Mouse (Mus musculus): ENCODE measurements around the gene Mslnl. TPM values are rescaled to one million over a fixed set of nuclear protein-coding genes. Genes with fewer than 3 reads are reported as not detected.

Gene Mslnl
- polyA plus RNA-seq, 1 experiment from 2014 or later: not detected

- H3K9ac ChIP-seq: no peak overlapping the region
Observed at GRCm38 (mm10) chr17:25744311-25744710, 8.5 kb downstream of the Mslnl start.

GRCm38 (mm10) chr17:25748238-25748637 lies 12.4 kb downstream of the Mslnl start:
- Histone ChIP-seq H3K27ac (no peak overlapping the region), H3K36me3 (no peaks in the 10 kb centered on the region), H3K9me3 (replicated peaks) (no peaks in the 10 kb centered on the region), H3K4me1 (replicated peaks) (peaks cover 8% of the 10 kb centered on the region), H3K4me3 (no peak overlapping the region), H3K27me3 (peaks cover 9% of the 10 kb centered on the region), H3K4me2 (no peak overlapping the region), H3K9ac (no peak overlapping the region)
- WGBS: 83% methylated on average over 4 of the region's 4 CpGs
- no peak for ATAC-seq (replicated peaks; ENCODE audit: insufficient number of reproducible peaks, insufficient read depth, low FRiP score, low read depth)

More at GRCm38 (mm10) chr17:25744311-25744710, 8.5 kb downstream of the Mslnl start:
- ATAC-seq (replicated peaks; ENCODE audit: insufficient number of reproducible peaks, insufficient read depth, low FRiP score, low read depth): no peak
- H3K4me3 ChIP-seq: no peak overlapping the region
- H3K9me3 ChIP-seq (replicated peaks): no peaks in the 10 kb centered on the region
- H3K36me3 ChIP-seq: no peaks in the 10 kb centered on the region
- H3K27me3 ChIP-seq: peaks cover 5% of the 10 kb centered on the region
- no peaks in the 10 kb centered on the region for H3K4me1 ChIP-seq (replicated peaks)
- WGBS: 69% methylated on average over 10 of the region's 10 CpGs
- no peak overlapping the region for H3K27ac ChIP-seq
- H3K4me2 ChIP-seq: no peak overlapping the region

- H3K27ac ChIP-seq: no peak overlapping the region
- no peak overlapping the region for H3K4me2 ChIP-seq
- peaks cover 8% of the 10 kb centered on the region for H3K27me3 ChIP-seq
- H3K4me3 ChIP-seq: no peak overlapping the region
- no peak for ATAC-seq (replicated peaks; ENCODE audit: insufficient number of reproducible peaks, insufficient read depth, low FRiP score, low read depth)
- 89% methylated on average over 6 of the region's 6 CpGs for WGBS
- H3K4me1 ChIP-seq (replicated peaks): peaks cover 8% of the 10 kb centered on the region
- no peak overlapping the region for H3K9ac ChIP-seq
- no peaks in the 10 kb centered on the region for H3K9me3 ChIP-seq (replicated peaks)
- no peaks in the 10 kb centered on the region for H3K36me3 ChIP-seq
Observed at GRCm38 (mm10) chr17:25749314-25749713, 13.5 kb downstream of the Mslnl start.

GRCm38 (mm10) chr17:25751446-25751845 lies 15.6 kb downstream of the Mslnl start:
- H3K4me2 ChIP-seq: no peak overlapping the region
- no peak overlapping the region for H3K9ac ChIP-seq
- H3K36me3 ChIP-seq: no peaks in the 10 kb centered on the region
- no peak overlapping the region for H3K27ac ChIP-seq
- no peak for ATAC-seq (replicated peaks; ENCODE audit: insufficient number of reproducible peaks, insufficient read depth, low FRiP score, low read depth)
- no peaks in the 10 kb centered on the region for H3K9me3 ChIP-seq (replicated peaks)
- H3K27me3 ChIP-seq: 0 out of 2 replicates have a peak, but pooled peaks cover 3% of the 10 kb centered on the region
- H3K4me1 ChIP-seq (replicated peaks): peaks cover 8% of the 10 kb centered on the region
- H3K4me3 ChIP-seq: no peak overlapping the region
- WGBS: 18% methylated on average over 5 of the region's 5 CpGs

GRCm38 (mm10) chr17:25754241-25754640 lies 18.4 kb downstream of the Mslnl start, which contains the start of gene Msln:
Msln (minus strand) TSS chr17:25754378.
- Histone ChIP-seq H3K4me3 (no peak within 1 kb of the TSS), H3K4me1 (replicated peaks) (peaks cover 10% of the 10 kb centered on the region), H3K36me3 (no peaks in the 10 kb centered on the region), H3K27me3 (0 out of 2 replicates have a peak, but pooled peaks cover 7% of the 10 kb centered on the region), H3K9me3 (replicated peaks) (no peaks in the 10 kb centered on the region), H3K9ac (no peak within 1 kb of the TSS), H3K4me2 (no peak within 1 kb of the TSS), H3K27ac (no peak within 1 kb of the TSS)
- WGBS: 83% methylated on average over 9 of the region's 9 CpGs
- no peak for ATAC-seq (replicated peaks; ENCODE audit: insufficient number of reproducible peaks, insufficient read depth, low FRiP score, low read depth)

- Histone ChIP-seq H3K9me3 (replicated peaks) (no peaks in the 10 kb centered on the region), H3K27me3 (0 out of 2 replicates have a peak, but pooled peaks cover 8% of the 10 kb centered on the region), H3K9ac (no peak overlapping the region), H3K4me3 (no peak overlapping the region), H3K4me2 (no peak overlapping the region), H3K36me3 (no peaks in the 10 kb centered on the region), H3K4me1 (replicated peaks) (peaks cover 10% of the 10 kb centered on the region), H3K27ac (no peak overlapping the region)
- ATAC-seq (replicated peaks; ENCODE audit: insufficient number of reproducible peaks, insufficient read depth, low FRiP score, low read depth): no peak
- 70% methylated on average over 4 of the region's 4 CpGs for WGBS
Observed at GRCm38 (mm10) chr17:25755086-25755485, 19.2 kb downstream of the Mslnl start.

- Histone ChIP-seq H3K27me3 (0 out of 2 replicates have a peak, but pooled peaks cover 8% of the 10 kb centered on the region), H3K9ac (no peak overlapping the region), H3K4me2 (no peak overlapping the region), H3K9me3 (replicated peaks) (no peaks in the 10 kb centered on the region), H3K4me3 (no peak overlapping the region), H3K36me3 (no peaks in the 10 kb centered on the region), H3K4me1 (replicated peaks) (peaks cover 10% of the 10 kb centered on the region), H3K27ac (no peak overlapping the region)
- ATAC-seq (replicated peaks; ENCODE audit: insufficient number of reproducible peaks, insufficient read depth, low FRiP score, low read depth): no peak
- 30% methylated on average over 4 of the region's 4 CpGs for WGBS
Observed at GRCm38 (mm10) chr17:25755627-25756377, 20.0 kb downstream of the Mslnl start.

- no peaks in the 10 kb centered on the region for H3K9me3 ChIP-seq (replicated peaks)
- H3K27ac ChIP-seq: 0 out of 2 replicates have a peak overlapping the region, but pooled peaks have one; percentile 12
- 0 out of 2 replicates have a peak, but pooled peaks have one; percentile 37 for ATAC-seq (replicated peaks; ENCODE audit: insufficient number of reproducible peaks, insufficient read depth, low FRiP score, low read depth)
- H3K27me3 ChIP-seq: 0 out of 2 replicates have a peak, but pooled peaks cover 5% of the 10 kb centered on the region
- H3K4me1 ChIP-seq (replicated peaks): peaks cover 4% of the 10 kb centered on the region
- no peak overlapping the region for H3K4me3 ChIP-seq
- WGBS: 64% methylated on average over 9 of the region's 9 CpGs
- H3K4me2 ChIP-seq: no peak overlapping the region
- H3K36me3 ChIP-seq: no peaks in the 10 kb centered on the region
- H3K9ac ChIP-seq: no peak overlapping the region
Observed at GRCm38 (mm10) chr17:25756378-25757242, 20.8 kb downstream of the Mslnl start.

- 46% methylated on average over 3 of the region's 3 CpGs for WGBS
- no peak overlapping the region for H3K27ac ChIP-seq
- no peaks in the 10 kb centered on the region for H3K9me3 ChIP-seq (replicated peaks)
- H3K4me3 ChIP-seq: no peak overlapping the region
- no peak for ATAC-seq (replicated peaks; ENCODE audit: insufficient number of reproducible peaks, insufficient read depth, low FRiP score, low read depth)
- H3K36me3 ChIP-seq: no peaks in the 10 kb centered on the region
- no peak overlapping the region for H3K9ac ChIP-seq
- H3K4me2 ChIP-seq: no peak overlapping the region
- 0 out of 2 replicates have a peak, but pooled peaks cover 5% of the 10 kb centered on the region for H3K27me3 ChIP-seq
- peaks cover 3% of the 10 kb centered on the region; the same call in 1 of the 2 replicates for H3K4me1 ChIP-seq (replicated peaks)
Observed at GRCm38 (mm10) chr17:25757691-25758090, 21.8 kb downstream of the Mslnl start.

GRCm38 (mm10) chr17:25760148-25760547 lies 24.3 kb downstream of the Mslnl start:
- Histone ChIP-seq H3K27ac (no peak overlapping the region), H3K4me3 (no peak overlapping the region), H3K27me3 (0 out of 2 replicates have a peak, but pooled peaks cover 5% of the 10 kb centered on the region), H3K9ac (no peak overlapping the region), H3K4me1 (replicated peaks) (peaks cover 3% of the 10 kb centered on the region; the same call in 1 of the 2 replicates), H3K36me3 (no peaks in the 10 kb centered on the region), H3K9me3 (replicated peaks) (no peaks in the 10 kb centered on the region), H3K4me2 (no peak overlapping the region)
- 65% methylated on average over 8 of the region's 8 CpGs for WGBS
- ATAC-seq (replicated peaks; ENCODE audit: insufficient number of reproducible peaks, insufficient read depth, low FRiP score, low read depth): no peak

- 23% methylated on average over 4 of the region's 4 CpGs for WGBS
- no peak for ATAC-seq (replicated peaks; ENCODE audit: insufficient number of reproducible peaks, insufficient read depth, low FRiP score, low read depth)
- Histone ChIP-seq H3K27me3 (0 out of 2 replicates have a peak, but pooled peaks cover 5% of the 10 kb centered on the region), H3K27ac (no peak overlapping the region), H3K36me3 (no peaks in the 10 kb centered on the region), H3K4me3 (no peak overlapping the region), H3K9me3 (replicated peaks) (no peaks in the 10 kb centered on the region), H3K9ac (no peak overlapping the region; the same call in 1 of the 2 replicates), H3K4me1 (replicated peaks) (peaks cover 3% of the 10 kb centered on the region; the same call in 1 of the 2 replicates), H3K4me2 (no peak overlapping the region)
Observed at GRCm38 (mm10) chr17:25761561-25761970, 25.7 kb downstream of the Mslnl start.

All from heart, embryonic 15.5 days (tissue).